Mouse (Mus musculus) spleen, postnatal 36 days (tissue): ENCODE measurements at regions not wholly inside any gene's neighbourhood (a gene's known extent, or its start where the extent isn't known, plus 50 kb on each side); places are given as distances from the start of the nearest gene placed in this dataset.

ENCODE experiments used
- DNase-seq, 2 experiments: peaks; one replicate each; pipeline ENCODE4 v3.0.0; 2022; ENCODE audit warnings: low spot score in 2 of 2, mixed read lengths in 1 of 2

- DNase-seq: no peak
These were observed 205.2 kb upstream of the A230072I06Rik start for GRCm38 (mm10) chr8:12073311-12073999.

DNA sequence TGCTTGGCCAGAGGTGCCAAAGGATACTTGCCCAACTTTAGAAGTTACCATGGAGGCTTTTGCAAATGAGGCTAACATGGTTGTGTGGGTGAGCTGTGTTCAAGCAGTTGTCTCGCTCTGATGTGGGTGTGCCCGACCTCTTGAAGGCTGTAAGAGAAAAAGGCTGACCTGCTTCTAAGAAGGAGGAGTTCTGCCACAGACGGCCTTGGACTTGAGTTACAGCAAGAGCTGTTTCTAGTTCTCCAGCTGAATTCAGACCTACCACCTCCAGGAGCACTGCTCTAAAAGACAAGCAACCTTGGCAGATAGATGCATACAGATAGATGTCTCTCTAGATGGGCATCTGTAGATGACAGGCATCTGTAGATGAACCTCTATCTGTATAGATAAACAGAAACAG lies 202.7 kb upstream of the A230072I06Rik start:
- DNase-seq: no peak

DNA sequence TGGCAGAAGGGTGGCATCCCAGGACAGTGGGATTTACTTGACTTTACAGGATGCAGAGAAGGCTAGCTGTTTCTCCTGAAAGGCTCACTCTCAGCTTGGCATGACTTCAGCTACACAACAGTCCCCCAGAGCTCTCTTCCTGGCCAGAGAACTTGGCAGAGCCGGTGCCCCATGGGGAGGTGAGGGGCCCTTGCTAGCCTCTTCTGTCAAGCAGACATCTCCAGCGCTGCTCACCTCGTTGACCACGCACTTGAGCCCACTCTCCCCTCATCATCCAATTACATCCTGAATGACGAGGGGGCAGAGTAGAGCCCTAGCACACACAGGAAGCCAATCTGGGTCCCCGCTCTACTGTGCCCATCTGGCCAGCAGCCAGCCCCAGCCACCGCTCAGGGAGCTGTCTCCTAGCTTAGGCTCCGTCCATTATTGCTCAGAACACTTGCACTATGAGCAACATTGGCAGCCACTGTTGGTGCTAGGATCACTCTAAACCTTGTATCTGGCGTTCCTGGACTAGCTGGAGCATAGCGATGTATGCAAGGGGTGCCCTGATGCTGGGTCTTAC lies 201.7 kb upstream of the A230072I06Rik start:
- no peak for DNase-seq

GRCm38 (mm10) chr8:12077896-12078295 lies 200.7 kb upstream of the A230072I06Rik start:
- no peak for DNase-seq

GRCm38 (mm10) chr8:12078679-12079566 lies 199.7 kb upstream of the A230072I06Rik start:
- DNase-seq: no peak

DNA sequence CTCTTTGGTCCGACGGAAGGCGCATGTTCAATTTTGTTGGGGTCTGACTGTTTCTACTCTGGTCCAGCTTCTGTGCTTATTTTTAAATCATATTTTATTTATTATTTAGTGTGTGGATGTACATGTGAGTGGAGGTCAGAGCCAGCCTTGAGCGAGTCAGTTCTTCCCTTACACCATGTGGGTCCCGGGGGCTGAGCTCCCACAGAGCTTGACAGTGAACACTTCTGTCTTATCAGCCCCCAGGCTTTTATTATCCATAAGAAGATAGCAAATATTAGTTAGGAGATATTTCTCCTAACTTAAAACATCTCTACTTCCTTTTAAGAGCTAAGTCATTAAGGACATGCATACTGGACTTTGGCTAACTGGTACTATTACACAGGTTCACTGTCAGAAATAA lies 197.1 kb upstream of the A230072I06Rik start:
- no peak for DNase-seq

GRCm38 (mm10) chr8:12087192-12087800 lies 191.3 kb upstream of the A230072I06Rik start:
- DNase-seq: no peak

DNA sequence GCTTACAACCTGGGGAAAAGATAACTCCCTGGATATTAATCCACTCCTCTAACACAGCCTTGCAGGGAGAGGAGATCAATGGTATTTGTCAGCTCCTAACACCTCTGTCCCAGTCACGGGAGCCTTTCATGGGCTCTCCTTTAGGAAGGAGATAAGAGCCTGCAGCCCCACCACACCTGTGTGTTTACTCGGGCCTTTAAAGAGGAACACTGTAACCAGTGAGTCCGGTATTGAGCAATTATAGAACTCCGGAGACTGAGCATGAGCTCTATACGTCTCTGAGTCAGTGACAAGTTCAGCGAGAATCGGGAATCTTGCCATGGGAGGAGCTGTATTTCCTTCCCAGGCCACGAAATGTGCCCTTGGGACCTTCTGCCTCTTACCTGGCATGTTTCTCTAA lies 178.5 kb upstream of the A230072I06Rik start:
- DNase-seq: no peak

DNA sequence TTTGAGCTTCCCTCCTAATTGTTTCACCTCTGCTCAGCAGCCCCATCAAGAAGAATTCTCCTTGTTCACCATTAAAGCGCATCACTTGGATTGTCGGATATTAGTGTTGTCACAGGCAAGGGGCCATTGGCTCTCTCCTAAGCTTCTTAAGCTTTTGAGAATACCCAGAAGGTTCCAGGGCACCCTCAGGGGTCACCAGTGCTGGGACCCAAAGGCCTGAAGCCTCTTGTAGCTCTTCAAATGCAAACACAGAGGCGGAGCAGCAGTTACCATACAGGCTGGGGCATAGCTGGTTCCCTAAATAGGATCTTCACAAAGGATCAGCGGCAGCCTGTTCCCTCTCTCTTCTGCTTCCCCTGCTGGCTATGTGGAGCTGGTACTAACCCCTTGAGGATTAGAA lies 175.3 kb upstream of the A230072I06Rik start:
- no peak for DNase-seq

DNA sequence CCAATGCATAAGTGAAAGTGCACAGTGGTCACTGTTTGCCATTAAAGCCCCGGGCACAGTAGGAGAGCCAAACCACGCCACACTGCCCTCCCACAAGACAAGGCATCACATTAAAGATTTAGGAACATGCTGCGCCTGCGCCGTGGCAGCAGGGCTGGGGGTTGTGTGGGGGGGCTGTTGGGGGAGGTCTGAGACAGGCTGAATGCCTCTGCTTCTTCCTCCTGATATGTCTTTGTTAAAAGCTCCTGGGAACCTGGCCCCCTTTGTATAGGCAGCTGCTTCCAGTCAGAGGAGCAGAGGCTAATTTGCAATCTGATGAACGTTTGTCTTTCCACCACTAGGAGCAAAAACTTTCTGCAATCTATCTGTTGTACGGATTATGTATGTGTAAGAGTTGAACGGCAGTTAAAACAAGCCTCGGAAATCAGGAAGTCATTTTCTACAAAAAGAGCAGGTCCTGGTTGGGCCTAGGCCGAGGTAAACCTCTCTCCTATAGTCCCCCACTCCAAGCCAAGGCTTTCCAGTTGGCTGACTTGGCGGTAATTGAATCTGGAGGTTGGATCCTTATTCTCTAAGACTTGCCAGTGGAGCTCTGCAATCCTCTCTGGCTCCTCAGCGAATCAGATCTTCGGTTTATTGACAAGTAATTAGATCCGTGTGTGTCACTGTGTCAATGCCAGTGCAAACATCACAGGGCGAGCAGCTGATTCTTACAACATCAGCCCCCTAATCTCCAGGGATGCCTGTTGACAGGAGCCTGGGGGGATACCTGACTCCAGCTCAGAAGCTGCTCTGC lies 173.3 kb upstream of the A230072I06Rik start:
- no peak for DNase-seq

DNA sequence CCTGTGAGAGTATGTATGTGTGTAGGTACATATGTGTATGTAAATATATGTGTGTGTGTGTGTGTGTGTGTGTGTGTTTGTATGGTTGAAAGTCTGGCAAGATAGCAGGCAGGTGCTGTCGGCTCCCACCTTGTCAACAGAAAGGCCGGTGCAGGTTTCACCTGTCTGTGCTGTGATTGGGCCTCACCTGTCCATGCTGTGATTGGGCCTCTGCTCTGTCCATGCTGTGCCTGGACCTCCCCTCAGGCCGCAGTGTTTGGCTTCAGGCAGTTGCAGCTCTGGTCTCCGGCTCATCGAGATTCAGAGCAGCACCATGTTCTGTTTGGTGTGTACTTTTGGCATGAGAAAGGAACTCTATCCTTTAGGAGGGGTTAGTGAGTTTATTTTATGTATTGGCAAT lies 170.0 kb upstream of the A230072I06Rik start:
- DNase-seq: no peak

DNA sequence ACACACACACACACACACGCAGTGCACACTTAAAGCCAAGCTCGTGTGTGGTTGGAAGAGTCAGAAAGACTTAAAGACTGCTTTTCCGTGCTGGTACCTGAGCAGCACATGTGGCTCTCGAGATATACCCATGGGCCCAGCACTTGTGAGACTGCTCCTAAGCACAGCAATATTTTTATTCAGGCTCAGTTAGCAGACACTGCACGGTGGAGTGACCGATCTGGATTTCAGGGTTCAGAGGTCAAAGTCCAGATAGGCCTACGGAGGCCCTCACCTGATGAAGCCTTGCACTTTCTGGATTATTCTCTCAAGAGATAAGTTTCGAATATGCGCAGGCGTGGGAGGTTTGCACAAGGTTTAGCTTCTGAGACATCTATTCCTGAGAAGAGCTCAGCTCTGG lies 167.0 kb upstream of the A230072I06Rik start:
- DNase-seq: no peak

DNA sequence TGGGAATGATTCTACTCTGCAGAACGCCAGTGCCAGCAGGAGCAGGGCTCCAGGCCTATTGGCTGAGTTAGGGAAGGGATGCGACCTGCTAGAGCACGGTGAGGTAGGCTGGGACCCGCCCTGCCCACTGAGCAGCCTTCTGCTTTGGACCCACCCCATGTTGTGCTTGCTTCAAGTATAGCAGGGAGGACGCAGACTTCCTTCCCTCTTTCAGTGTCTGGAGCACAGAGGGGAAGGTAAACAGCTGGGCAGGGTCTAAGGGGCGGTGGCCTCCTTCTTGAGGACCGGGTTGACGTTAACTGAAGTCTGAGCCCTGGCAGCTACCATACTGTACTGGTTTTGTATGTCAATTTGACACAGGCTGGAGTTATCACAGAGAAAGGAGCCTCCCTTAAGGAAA lies 165.6 kb upstream of the A230072I06Rik start:
- DNase-seq: no peak

DNA sequence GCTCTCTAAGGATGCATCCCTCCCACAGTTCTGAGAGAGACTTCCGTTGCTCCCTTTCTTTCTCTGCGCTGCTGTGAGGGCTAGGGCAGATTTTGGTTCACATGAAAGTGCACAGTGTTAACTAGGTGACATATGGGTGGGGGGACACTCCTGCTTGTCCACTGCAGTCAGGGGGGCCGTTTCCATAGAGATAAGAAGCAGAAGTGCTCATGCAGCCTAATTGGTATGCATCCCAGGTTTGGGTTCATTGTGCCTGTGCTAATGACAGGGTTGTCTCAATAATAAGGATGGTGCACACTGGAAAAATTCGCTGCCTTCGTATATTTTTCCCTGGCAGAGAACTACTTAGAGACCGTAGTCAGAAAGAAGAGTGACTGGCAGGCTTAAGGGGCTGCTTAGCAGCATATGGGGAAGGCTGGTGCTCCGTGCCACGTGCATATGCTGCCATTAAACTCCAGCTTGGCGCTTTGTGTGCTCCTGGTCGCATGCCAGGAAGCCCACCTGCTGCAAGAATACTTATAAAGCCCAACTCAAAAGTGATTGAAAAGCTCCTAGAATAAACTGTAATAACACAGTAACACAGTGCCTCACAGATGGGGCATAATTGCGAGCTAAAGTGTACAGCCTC lies 152.1 kb upstream of the A230072I06Rik start:
- no peak for DNase-seq

DNA sequence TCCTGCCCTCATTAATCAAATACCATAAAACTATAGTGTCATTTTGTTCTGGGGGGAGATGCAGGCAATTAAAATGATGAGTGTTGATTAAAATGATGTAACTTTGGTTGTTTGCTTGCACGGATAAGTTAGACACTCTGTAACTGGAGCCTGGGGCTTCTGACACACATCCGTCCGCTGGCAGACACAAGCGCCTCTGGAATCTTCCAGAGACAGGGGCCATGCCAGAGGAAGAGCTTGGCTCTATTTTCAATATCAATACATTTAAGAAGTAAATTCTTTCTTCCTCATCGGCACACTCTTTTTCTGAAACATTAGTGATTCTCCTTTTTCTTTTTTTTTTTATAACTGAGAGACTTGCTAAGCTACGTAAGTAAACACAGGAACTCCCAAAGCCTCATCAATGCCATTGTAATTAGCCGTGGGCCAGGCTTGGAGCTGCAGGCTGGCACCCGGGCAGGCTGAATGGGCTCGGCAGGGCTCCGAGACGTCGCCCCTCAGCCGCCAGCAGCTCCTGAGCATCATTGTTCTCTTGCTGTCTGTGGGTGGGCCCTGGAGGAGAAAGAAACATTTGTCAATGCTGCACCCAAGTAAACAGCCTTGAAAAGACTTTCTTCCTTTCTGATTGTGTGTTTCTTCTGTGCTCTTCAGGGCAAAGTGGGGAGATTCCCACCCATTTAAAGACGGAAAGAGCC lies 151.4 kb upstream of the A230072I06Rik start:
- no peak for DNase-seq

GRCm38 (mm10) chr8:12127801-12128490 lies 150.7 kb upstream of the A230072I06Rik start:
- DNase-seq: no peak

DNA sequence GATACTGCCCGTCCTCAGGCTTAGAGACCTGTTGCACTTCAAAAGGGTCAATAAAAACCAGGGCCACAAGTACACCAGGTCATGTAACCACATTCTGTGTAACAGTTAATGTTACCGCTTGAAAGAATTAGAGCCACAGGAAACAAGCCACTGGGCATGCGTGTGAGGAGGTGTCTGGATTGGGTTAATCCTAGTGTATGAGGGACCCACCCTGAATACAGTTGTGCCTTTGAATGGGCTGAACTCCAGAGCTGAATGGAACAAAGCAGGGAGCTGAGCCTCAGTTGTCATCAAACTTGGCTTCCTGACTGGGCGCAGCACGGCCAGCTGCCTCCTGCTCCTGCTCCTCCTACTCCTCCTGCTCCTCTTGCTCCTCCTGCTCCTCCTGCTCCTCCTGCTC lies 148.0 kb upstream of the A230072I06Rik start:
- DNase-seq: no peak

- no peak for DNase-seq
These were observed 144.4 kb upstream of the A230072I06Rik start for GRCm38 (mm10) chr8:12134200-12134599.

DNA sequence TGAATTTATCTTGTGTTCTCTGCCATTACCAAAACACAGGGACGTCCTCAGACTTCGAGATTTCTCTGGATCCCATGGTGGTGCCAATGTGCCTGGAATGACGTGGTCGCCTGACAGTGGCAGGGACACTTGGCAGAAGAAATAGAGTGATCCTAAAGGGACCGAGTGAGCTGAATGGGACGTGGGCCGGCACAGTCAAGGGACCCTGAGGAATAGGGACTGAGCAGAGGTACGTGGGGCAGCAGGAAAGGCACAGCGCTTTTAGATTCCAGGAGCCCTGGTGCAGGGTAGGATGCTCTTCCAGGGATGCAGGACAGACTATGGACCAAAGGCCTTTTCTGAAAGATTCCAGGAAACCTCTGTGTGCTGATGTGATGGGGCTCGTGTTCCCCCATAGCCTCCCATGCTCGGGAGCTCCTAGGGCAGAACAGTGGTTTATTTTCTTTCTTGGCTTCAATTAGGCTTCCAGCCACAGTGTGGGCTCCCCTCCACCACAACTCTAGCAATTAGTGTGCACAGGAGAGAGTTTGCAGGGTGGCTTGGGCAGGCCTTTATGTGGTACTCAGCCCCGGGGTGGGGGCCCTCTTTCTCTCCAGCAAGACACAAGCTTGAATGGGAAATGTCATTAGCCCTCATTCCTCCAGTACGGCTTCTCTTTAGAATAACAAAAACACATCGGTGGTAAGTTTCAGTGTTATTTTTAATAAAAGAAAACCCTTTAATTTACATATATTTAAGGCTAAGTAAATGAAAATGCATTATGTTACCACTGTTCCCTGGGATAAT lies 143.0 kb upstream of the A230072I06Rik start:
- no peak for DNase-seq
